Mouse (Mus musculus): Measurements from ENCODE around the gene Ak3. TPM values are rescaled to one million over a fixed set of nuclear protein-coding genes. Genes with fewer than 3 reads are reported as not detected.
"Not testable (repeated sequence)": the region's sequence is repeated elsewhere in the genome, so short reads cannot be mapped to it uniquely, and the experiment has no call there.

The Ak3 gene
- polyA plus RNA-seq, 1 experiment, result 22.1 TPM

- Histone ChIP-seq H3K27me3 (ENCODE audit: control insufficient read depth, insufficient read depth, insufficient read length) (no peaks in the 10 kb centered on the region), H3K4me3 (ENCODE audit: insufficient read depth, poor library complexity, severe bottlenecking) (no peak overlapping the region), H3K79me3 (ENCODE audit: low read depth) (peaks cover 8% of the 10 kb centered on the region), H3K36me3 (ENCODE audit: control insufficient read depth, insufficient read depth) (peaks cover 86% of the 10 kb centered on the region), H3ac (ENCODE audit: control insufficient read depth, insufficient read length, low read depth) (no peak overlapping the region), H3K79me2 (ENCODE audit: control insufficient read depth, insufficient read depth) (peaks cover 10% of the 10 kb centered on the region)
- TF ChIP-seq FOSL1 (IDR thresholded peaks at IDR 0.05; ENCODE audit: insufficient read depth, low read length, poor library complexity, severe bottlenecking) (no peak), MYOG (IDR thresholded peaks at IDR 0.05; ENCODE audit: control insufficient read depth, extremely low read depth, insufficient read length) (no peak), CTCF (IDR thresholded peaks at IDR 0.05; ENCODE audit: control insufficient read depth, insufficient read depth, insufficient read length) (no peak), CEBPB (IDR thresholded peaks at IDR 0.05; ENCODE audit: low read depth) (no peak), MYOD1 (IDR thresholded peaks at IDR 0.05; ENCODE audit: control insufficient read depth, insufficient read length, low read depth) (no peak), MAX (IDR thresholded peaks at IDR 0.05) (no peak), USF1 (IDR thresholded peaks at IDR 0.05; ENCODE audit: low read depth) (no peak)
These were observed 38.7 kb downstream of the Ak3 start for GRCm38 (mm10) chr19:29009046-29009445.

DNA sequence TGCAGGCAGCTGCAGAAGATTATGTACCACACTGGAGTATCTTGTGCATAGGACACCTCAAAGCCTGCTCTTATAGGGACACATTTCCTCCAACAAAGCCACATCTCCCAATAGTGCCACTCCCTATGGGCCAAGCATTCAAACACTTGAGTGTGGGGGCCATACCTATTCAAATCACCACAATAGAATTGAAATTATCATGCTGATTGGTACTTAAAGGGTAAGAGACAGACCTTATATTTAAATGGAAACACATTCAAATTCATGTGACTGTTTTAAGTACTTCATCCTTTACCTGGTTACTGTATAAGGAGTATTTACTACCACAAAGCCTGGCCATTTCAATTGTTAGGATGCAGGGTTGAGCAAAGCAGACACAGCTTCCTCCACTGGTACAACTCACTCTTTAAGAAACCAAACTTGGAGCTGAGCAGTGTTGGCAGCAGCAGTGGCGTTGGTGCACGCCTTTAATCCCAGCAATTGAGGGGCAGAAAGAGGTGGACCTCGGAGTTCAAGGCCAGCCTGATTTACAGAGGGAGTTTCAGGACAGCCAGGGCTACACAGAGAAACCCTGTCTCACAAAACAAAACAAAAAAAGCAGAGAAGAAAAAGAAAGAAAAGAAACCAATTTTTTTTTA is 39.6 kb downstream of the Ak3 start:
- peaks cover 78% of the 10 kb centered on the region for H3K36me3 ChIP-seq (ENCODE audit: control insufficient read depth, insufficient read depth)
- H3K79me3 ChIP-seq (ENCODE audit: low read depth), result peaks cover 8% of the 10 kb centered on the region

DNA sequence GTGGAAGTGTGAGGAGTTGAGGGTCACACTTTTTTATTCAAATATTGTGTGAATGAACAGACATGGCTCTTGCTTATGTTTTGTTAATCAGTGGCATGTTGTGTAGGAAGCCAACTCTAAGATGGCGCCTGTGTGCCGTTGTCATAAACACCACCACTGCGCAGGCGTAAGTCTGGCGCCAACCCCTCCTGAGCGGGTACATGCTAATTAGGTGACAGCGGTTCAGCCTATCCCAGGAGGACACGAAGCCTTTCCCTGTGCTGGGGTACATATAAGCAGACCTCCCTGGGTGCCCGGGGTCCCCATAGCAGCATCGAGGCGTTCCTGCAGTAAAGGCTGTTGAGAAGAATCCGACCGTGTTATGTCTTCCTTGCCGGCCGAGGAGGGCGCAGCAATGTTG is 47.4 kb downstream of the Ak3 start:
- not testable (repeated sequence) for H3K4me3 ChIP-seq (ENCODE audit: insufficient read depth, poor library complexity, severe bottlenecking); H3ac ChIP-seq (ENCODE audit: control insufficient read depth, insufficient read length, low read depth); H3K27me3 ChIP-seq (ENCODE audit: control insufficient read depth, insufficient read depth, insufficient read length)
- peaks cover 71% of the 10 kb centered on the region for H3K36me3 ChIP-seq (ENCODE audit: control insufficient read depth, insufficient read depth)
- H3K79me2 ChIP-seq (ENCODE audit: control insufficient read depth, insufficient read depth), result peaks cover 62% of the 10 kb centered on the region
- peaks cover 19% of the 10 kb centered on the region for H3K79me3 ChIP-seq (ENCODE audit: low read depth)

More for the DNA sequence above, 39.6 kb downstream of the Ak3 start:
- H3K79me2 ChIP-seq (ENCODE audit: control insufficient read depth, insufficient read depth), result peaks cover 14% of the 10 kb centered on the region
- TF ChIP-seq MYOD1 (IDR thresholded peaks at IDR 0.05; ENCODE audit: control insufficient read depth, insufficient read length, low read depth), result no peak
- TF ChIP-seq FOSL1 (IDR thresholded peaks at IDR 0.05; ENCODE audit: insufficient read depth, low read length, poor library complexity, severe bottlenecking), result no peak
- TF ChIP-seq USF1 (IDR thresholded peaks at IDR 0.05; ENCODE audit: low read depth), result no peak
- TF ChIP-seq MYOG (IDR thresholded peaks at IDR 0.05; ENCODE audit: control insufficient read depth, extremely low read depth, insufficient read length), result no peak
- TF ChIP-seq MAX (IDR thresholded peaks at IDR 0.05), result no peak
- TF ChIP-seq CTCF (IDR thresholded peaks at IDR 0.05; ENCODE audit: control insufficient read depth, insufficient read depth, insufficient read length), result no peak
- no peak for TF ChIP-seq CEBPB (IDR thresholded peaks at IDR 0.05; ENCODE audit: low read depth)
- no peak overlapping the region for H3ac ChIP-seq (ENCODE audit: control insufficient read depth, insufficient read length, low read depth)
- H3K27me3 ChIP-seq (ENCODE audit: control insufficient read depth, insufficient read depth, insufficient read length), result no peaks in the 10 kb centered on the region
- H3K4me3 ChIP-seq (ENCODE audit: insufficient read depth, poor library complexity, severe bottlenecking), result no peak overlapping the region

GRCm38 (mm10) chr19:28997976-28998630 is 49.7 kb downstream of the Ak3 start:
- Histone ChIP-seq H3K36me3 (ENCODE audit: control insufficient read depth, insufficient read depth) (peaks cover 80% of the 10 kb centered on the region), H3K4me3 (ENCODE audit: insufficient read depth, poor library complexity, severe bottlenecking) (no peak overlapping the region), H3ac (ENCODE audit: control insufficient read depth, insufficient read length, low read depth) (no peak overlapping the region), H3K27me3 (ENCODE audit: control insufficient read depth, insufficient read depth, insufficient read length) (no peaks in the 10 kb centered on the region), H3K79me3 (ENCODE audit: low read depth) (peaks cover 21% of the 10 kb centered on the region), H3K79me2 (ENCODE audit: control insufficient read depth, insufficient read depth) (peaks cover 73% of the 10 kb centered on the region)
- TF ChIP-seq FOSL1 (IDR thresholded peaks at IDR 0.05; ENCODE audit: insufficient read depth, low read length, poor library complexity, severe bottlenecking) (no peak), MYOD1 (IDR thresholded peaks at IDR 0.05; ENCODE audit: control insufficient read depth, insufficient read length, low read depth) (no peak), USF1 (IDR thresholded peaks at IDR 0.05; ENCODE audit: low read depth) (no peak), CTCF (IDR thresholded peaks at IDR 0.05; ENCODE audit: control insufficient read depth, insufficient read depth, insufficient read length) (no peak), MAX (IDR thresholded peaks at IDR 0.05) (no peak)

- Histone ChIP-seq H3K4me3 (ENCODE audit: insufficient read depth, poor library complexity, severe bottlenecking) (no peak overlapping the region), H3K36me3 (ENCODE audit: control insufficient read depth, insufficient read depth) (peaks cover 57% of the 10 kb centered on the region), H3K79me2 (ENCODE audit: control insufficient read depth, insufficient read depth) (peaks cover 77% of the 10 kb centered on the region), H3ac (ENCODE audit: control insufficient read depth, insufficient read length, low read depth) (no peak overlapping the region), H3K79me3 (ENCODE audit: low read depth) (peaks cover 40% of the 10 kb centered on the region), H3K27me3 (ENCODE audit: control insufficient read depth, insufficient read depth, insufficient read length) (no peaks in the 10 kb centered on the region)
- TF ChIP-seq MYOD1 (IDR thresholded peaks at IDR 0.05; ENCODE audit: control insufficient read depth, insufficient read length, low read depth), result no peak
These were observed 52.4 kb downstream of the Ak3 start for GRCm38 (mm10) chr19:28995366-28995765.

GRCm38 (mm10) chr19:28994870-28995269 is 52.9 kb downstream of the Ak3 start:
- Histone ChIP-seq H3K4me3 (ENCODE audit: insufficient read depth, poor library complexity, severe bottlenecking) (no peak overlapping the region), H3K79me3 (ENCODE audit: low read depth) (peaks cover 39% of the 10 kb centered on the region), H3K36me3 (ENCODE audit: control insufficient read depth, insufficient read depth) (peaks cover 53% of the 10 kb centered on the region), H3K27me3 (ENCODE audit: control insufficient read depth, insufficient read depth, insufficient read length) (no peaks in the 10 kb centered on the region), H3ac (ENCODE audit: control insufficient read depth, insufficient read length, low read depth) (no peak overlapping the region), H3K79me2 (ENCODE audit: control insufficient read depth, insufficient read depth) (peaks cover 77% of the 10 kb centered on the region)
- TF ChIP-seq CTCF (IDR thresholded peaks at IDR 0.05; ENCODE audit: control insufficient read depth, insufficient read depth, insufficient read length), result no peak
- TF ChIP-seq FOSL1 (IDR thresholded peaks at IDR 0.05; ENCODE audit: insufficient read depth, low read length, poor library complexity, severe bottlenecking), result no peak
- no peak for TF ChIP-seq CEBPB (IDR thresholded peaks at IDR 0.05; ENCODE audit: low read depth)
- no peak for TF ChIP-seq MYOD1 (IDR thresholded peaks at IDR 0.05; ENCODE audit: control insufficient read depth, insufficient read length, low read depth)
- no peak for TF ChIP-seq MYOG (IDR thresholded peaks at IDR 0.05; ENCODE audit: control insufficient read depth, extremely low read depth, insufficient read length)
- no peak for TF ChIP-seq MAX (IDR thresholded peaks at IDR 0.05)
- TF ChIP-seq USF1 (IDR thresholded peaks at IDR 0.05; ENCODE audit: low read depth), result no peak

Data from C2C12 (cell line).